Mouse (Mus musculus): ENCODE measurements at regions not wholly inside any gene's neighbourhood (a gene's known extent, or its start where the extent isn't known, plus 50 kb on each side); places are given as distances from the start of the nearest gene placed in this dataset.

DNA sequence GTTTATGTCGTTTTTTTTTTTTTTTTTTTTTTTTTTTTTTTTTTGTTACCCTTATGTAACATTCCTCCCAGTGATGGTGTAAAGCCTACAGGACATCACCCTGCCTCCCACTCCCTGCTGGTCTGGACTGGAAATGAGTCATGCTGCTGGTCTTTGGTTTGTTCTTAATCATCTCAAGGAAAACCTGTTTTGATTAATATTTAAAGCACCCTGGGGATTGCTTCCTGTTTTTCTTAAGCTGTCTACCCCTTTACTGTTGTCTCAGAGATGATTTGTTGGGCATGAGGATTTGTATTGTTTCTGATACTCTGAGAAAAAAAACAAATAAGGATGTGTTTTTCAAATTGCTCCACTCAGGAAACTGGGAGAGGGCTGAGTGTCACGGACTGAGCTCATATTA lies 139.4 kb upstream of the Adgrl4 start:
- ATAC-seq (ENCODE audit: low read depth): no peak
- Histone ChIP-seq H3K27me3 (no peaks in the 10 kb centered on the region), H3K4me3 (no peak overlapping the region), H3K4me2 (no peak overlapping the region), H3K4me1 (replicated peaks) (peaks cover 8% of the 10 kb centered on the region; the same call in 1 of the 2 replicates), H3K36me3 (no peaks in the 10 kb centered on the region), H3K27ac (replicated peaks) (no peak overlapping the region), H3K9ac (no peak overlapping the region), H3K9me3 (no peaks in the 10 kb centered on the region)
- WGBS: 69% methylated on average over 2 of the region's 2 CpGs

DNA sequence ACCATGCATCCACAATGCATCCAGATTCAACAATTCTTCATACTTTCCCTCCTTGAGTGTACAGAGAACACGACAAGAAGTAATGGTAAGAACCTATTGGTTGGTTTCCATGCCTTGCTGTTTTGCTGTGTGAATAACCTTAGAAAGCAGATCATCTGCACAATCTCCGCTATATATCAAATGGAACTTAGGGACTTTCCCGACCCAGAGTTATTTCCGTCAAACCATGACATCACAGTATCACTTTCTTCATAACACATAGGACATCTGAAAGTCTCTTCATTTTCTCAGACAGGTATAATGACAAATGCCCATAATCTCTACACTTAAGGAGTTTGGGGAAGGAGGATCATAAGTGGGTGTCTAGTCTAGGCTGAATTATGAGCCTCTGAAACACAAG lies 132.3 kb upstream of the Adgrl4 start:
- no peak overlapping the region for H3K9ac ChIP-seq
- WGBS: 92% methylated on average over 4 of the region's 4 CpGs
- H3K4me1 ChIP-seq (replicated peaks): no peaks in the 10 kb centered on the region
- no peak overlapping the region for H3K4me3 ChIP-seq
- no peak for ATAC-seq (ENCODE audit: low read depth)
- no peak overlapping the region for H3K27ac ChIP-seq (replicated peaks)
- H3K4me2 ChIP-seq: no peak overlapping the region
- H3K27me3 ChIP-seq: no peaks in the 10 kb centered on the region
- no peaks in the 10 kb centered on the region for H3K36me3 ChIP-seq
- H3K9me3 ChIP-seq: no peaks in the 10 kb centered on the region

DNA sequence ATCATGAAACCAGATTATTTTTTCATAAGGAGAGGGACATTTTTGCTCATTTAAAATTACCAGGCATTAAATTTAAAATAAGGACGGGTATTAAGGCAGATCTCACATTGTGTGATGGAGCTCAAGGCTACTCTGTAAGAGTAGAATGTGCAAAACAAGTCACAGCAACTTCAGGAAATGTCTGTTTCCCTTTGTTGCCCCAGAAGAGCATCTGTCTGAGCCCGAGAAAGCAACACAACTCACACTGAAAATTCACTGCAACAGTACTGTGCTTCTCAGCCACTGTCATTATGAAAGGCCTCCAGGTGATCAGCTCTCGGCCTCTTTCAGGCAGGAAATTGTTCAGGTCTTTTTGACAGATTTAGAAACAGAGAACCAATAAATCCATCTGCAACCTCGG lies 129.7 kb upstream of the Adgrl4 start:
- WGBS: 57% methylated on average over 4 of the region's 4 CpGs
- Histone ChIP-seq H3K27me3 (no peaks in the 10 kb centered on the region), H3K4me2 (no peak overlapping the region), H3K9ac (no peak overlapping the region), H3K4me1 (replicated peaks) (no peaks in the 10 kb centered on the region), H3K36me3 (no peaks in the 10 kb centered on the region), H3K27ac (replicated peaks) (no peak overlapping the region), H3K4me3 (no peak overlapping the region), H3K9me3 (no peaks in the 10 kb centered on the region)
- no peak for ATAC-seq (ENCODE audit: low read depth)

DNA sequence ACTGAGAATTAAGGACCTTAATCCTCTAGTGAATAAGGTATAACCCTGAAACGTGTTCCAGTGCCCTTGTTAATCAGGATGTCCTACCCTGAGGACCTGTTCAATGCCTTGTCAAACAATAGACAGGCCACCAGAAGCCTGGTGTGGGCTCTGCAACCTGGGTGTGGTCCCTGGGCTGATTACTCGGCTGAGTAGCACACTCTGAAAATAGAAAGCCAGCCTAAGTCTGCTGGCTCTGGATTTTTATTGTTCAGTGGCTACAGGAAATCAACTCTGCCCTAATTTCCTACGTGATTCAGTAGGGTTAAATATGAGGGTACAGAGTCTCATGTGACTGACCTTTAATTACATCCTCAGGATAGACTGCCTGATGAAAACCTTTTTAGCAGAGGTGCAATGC lies 113.9 kb upstream of the Adgrl4 start:
- no peaks in the 10 kb centered on the region; the same call in 1 of the 2 replicates for H3K27me3 ChIP-seq
- WGBS: 43% methylated on average over 3 of the region's 3 CpGs

DNA sequence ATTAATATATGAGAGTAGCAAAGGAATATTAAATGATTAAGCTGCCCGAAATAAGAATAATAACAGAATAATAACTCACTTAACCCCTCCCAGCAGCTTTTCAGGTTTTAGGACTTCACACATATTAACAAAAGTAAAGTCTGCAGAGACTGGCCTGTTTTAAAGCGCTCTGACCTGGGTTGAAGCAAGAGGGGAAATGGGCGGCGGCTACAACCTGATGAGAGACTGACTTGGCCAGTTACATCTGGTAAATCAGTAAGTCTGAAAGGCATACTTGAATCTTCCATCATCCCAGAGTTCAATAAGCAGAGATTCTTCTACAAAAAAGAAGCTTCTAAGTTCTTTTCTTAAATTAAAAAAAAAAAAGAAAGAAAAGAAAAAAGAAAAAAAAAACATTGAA lies 107.9 kb upstream of the Adgrl4 start:
- Histone ChIP-seq H3K4me1 (replicated peaks) (peaks cover 13% of the 10 kb centered on the region), H3K27ac (replicated peaks) (no peak overlapping the region), H3K27me3 (no peaks in the 10 kb centered on the region; the same call in 1 of the 2 replicates), H3K4me2 (no peak overlapping the region), H3K4me3 (no peak overlapping the region), H3K9ac (no peak overlapping the region), H3K9me3 (no peaks in the 10 kb centered on the region), H3K36me3 (no peaks in the 10 kb centered on the region)
- WGBS: 90% methylated on average over 4 of the region's 4 CpGs
- no peak for ATAC-seq (ENCODE audit: low read depth)

More for the DNA sequence above, 113.9 kb upstream of the Adgrl4 start:
- H3K9ac ChIP-seq: no peak overlapping the region
- no peak overlapping the region for H3K4me2 ChIP-seq
- H3K4me1 ChIP-seq (replicated peaks): no peaks in the 10 kb centered on the region
- H3K4me3 ChIP-seq: no peak overlapping the region
- no peak for ATAC-seq (ENCODE audit: low read depth)
- H3K27ac ChIP-seq (replicated peaks): no peak overlapping the region
- no peaks in the 10 kb centered on the region for H3K36me3 ChIP-seq
- no peaks in the 10 kb centered on the region for H3K9me3 ChIP-seq

DNA sequence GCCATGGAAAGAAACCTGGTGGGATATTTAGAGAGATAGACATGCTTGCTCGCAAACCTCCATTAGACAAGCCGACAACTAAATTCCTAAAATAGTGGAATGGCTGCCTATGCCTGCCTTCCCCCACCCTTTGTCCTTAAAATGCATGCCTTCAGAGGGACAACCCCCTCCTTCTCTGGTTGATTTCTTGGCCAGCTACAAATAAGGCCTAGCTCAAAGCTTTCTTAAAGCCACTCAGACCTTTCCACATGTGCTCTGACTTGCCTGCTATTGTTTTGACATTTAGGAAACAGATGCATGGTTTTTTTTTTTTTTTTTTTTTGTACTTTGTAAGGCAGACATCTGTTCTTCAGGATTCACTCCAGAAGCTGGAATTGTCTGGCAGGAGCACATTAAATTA lies 105.8 kb upstream of the Adgrl4 start:
- H3K27ac ChIP-seq (replicated peaks): no peak overlapping the region
- H3K4me2 ChIP-seq: no peak overlapping the region
- no peaks in the 10 kb centered on the region for H3K27me3 ChIP-seq
- peaks cover 13% of the 10 kb centered on the region for H3K4me1 ChIP-seq (replicated peaks)
- WGBS: 80% methylated on average over 2 of the region's 2 CpGs
- no peak for ATAC-seq (ENCODE audit: low read depth)
- no peaks in the 10 kb centered on the region for H3K36me3 ChIP-seq
- no peaks in the 10 kb centered on the region for H3K9me3 ChIP-seq
- no peak overlapping the region for H3K4me3 ChIP-seq
- H3K9ac ChIP-seq: no peak overlapping the region

DNA sequence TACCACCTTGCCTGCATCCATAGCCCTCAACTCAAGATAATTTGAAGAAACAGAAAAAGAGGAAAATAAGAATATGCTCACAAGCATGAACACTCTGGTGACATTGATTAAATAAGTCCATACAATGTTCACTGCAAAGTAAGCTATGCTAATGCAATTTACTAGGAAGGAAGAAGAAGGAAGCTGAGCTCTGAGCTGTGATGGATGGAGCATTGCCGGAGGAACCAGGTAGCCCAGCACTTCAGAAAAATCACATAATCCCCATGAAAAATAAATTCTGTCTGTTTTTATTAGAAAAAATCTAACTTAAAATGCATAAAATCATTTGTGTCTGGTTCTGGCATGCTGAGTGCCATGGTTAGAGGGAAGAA lies 105.4 kb upstream of the Adgrl4 start:
- no peak for ATAC-seq (ENCODE audit: low read depth)
- WGBS: 76% methylated on average over 1 of the region's 1 CpGs
- Histone ChIP-seq H3K4me2 (no peak overlapping the region), H3K27ac (replicated peaks) (no peak overlapping the region), H3K36me3 (no peaks in the 10 kb centered on the region), H3K4me3 (no peak overlapping the region), H3K27me3 (no peaks in the 10 kb centered on the region), H3K9ac (no peak overlapping the region), H3K9me3 (no peaks in the 10 kb centered on the region), H3K4me1 (replicated peaks) (peaks cover 13% of the 10 kb centered on the region)

DNA sequence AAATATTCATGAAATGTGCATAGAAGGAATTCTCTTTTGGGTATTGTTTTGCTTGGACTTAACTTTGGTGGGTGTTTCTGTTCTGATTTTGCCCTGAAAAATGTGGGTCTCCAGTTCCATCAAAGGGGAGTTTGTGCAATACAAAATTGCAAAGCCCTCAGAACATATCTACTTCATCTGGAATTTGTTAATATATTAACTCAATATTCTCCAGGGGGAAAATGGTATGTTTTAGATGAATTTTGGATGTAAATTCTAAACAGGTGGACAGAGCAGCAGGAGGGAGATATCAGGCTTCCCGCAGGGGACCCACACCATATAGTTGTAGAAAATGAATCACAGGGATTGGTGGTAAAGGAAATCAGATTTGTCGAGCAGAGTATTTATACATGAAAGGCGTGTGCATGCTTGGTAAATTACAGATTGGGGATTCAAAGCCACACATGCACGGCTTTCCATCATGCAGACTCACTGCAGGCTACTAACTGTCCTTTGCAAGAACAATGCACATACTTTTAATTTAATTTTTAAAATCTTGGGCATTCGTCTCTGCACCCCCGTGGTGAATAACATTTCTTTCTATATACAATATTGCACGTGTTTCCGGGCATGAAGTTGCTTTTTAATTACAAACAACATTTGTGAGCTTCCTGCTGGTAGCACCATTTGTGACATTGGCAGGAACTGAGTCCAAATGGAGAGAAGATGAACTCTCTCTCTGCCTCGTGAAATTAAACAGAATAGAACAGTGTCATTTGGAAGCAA lies 104.8 kb upstream of the Adgrl4 start:
- Histone ChIP-seq H3K4me1 (replicated peaks) (peaks cover 13% of the 10 kb centered on the region), H3K4me3 (no peak overlapping the region), H3K27me3 (no peaks in the 10 kb centered on the region), H3K36me3 (no peaks in the 10 kb centered on the region), H3K9me3 (no peaks in the 10 kb centered on the region), H3K4me2 (no peak overlapping the region), H3K9ac (no peak overlapping the region), H3K27ac (replicated peaks) (no peak overlapping the region)
- WGBS: 68% methylated on average over 9 of the region's 9 CpGs
- no peak for ATAC-seq (ENCODE audit: low read depth)

DNA sequence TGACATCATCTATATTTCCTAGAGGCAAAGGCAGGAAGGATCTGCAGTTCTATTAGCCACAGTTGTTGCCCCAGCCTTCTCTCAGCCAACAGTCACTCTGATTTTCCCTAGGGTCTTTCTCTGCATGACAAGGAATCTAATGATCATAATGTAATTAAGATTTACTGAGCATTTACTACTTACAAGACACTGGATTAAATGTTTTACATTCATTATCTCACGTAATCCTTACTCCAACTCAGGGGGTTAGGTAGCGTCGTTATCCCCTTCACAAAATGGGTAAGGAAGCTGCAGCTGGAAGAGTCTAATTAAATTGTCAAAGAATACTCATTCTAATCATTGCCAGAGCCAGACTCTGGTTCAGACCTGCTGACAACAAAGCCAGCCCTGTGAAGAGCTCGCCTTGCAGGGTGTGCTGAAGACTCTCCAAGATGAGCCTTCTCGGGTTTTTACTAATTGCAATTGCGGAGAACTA lies 103.8 kb upstream of the Adgrl4 start:
- Histone ChIP-seq H3K4me1 (replicated peaks) (peaks cover 13% of the 10 kb centered on the region), H3K4me3 (no peak overlapping the region), H3K9me3 (no peaks in the 10 kb centered on the region), H3K4me2 (0 out of 2 replicates have a peak overlapping the region, but pooled peaks have one; percentile 0), H3K27ac (replicated peaks) (0 out of 2 replicates have a peak overlapping the region, but pooled peaks have one; percentile 42), H3K36me3 (no peaks in the 10 kb centered on the region), H3K27me3 (no peaks in the 10 kb centered on the region), H3K9ac (no peak overlapping the region)
- 35% methylated on average over 6 of the region's 6 CpGs for WGBS
- peak; percentile 86 for ATAC-seq (ENCODE audit: low read depth)

DNA sequence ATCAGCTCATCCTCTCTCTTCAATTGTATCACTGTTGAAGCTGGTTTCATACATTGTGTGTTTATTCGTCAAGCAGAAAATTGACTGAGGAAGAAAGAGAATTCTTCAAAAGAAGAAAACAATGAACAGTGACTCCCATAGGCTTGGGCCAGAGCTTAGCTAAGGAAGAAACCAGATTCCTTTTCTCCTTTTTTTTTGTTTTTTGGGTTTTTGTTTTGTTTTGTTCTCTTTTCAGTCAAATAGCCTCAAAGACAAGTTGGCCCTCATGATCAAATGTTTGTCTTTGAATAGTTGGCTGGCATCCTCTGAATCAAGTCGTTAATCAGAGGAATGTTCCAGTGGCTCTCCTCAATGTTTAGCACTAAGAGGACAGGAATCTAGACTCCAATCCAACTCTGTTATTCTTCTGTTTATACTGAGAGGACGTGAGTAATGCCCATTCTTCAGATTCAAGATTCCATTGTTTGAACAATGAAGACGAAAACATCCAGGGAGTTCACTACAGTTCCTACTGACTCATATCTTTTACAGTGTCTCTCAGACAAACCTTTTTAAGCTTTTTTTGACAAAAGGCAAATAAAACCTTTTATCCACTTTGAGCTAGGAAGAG lies 86.1 kb upstream of the Adgrl4 start:
- H3K9ac ChIP-seq: no peak overlapping the region
- no peaks in the 10 kb centered on the region for H3K9me3 ChIP-seq
- H3K27ac ChIP-seq (replicated peaks): no peak overlapping the region
- H3K4me1 ChIP-seq (replicated peaks): no peaks in the 10 kb centered on the region
- ATAC-seq (ENCODE audit: low read depth): no peak
- no peak overlapping the region for H3K4me3 ChIP-seq
- 53% methylated on average over 4 of the region's 4 CpGs for WGBS
- H3K27me3 ChIP-seq: no peaks in the 10 kb centered on the region
- H3K4me2 ChIP-seq: no peak overlapping the region
- H3K36me3 ChIP-seq: no peaks in the 10 kb centered on the region

DNA sequence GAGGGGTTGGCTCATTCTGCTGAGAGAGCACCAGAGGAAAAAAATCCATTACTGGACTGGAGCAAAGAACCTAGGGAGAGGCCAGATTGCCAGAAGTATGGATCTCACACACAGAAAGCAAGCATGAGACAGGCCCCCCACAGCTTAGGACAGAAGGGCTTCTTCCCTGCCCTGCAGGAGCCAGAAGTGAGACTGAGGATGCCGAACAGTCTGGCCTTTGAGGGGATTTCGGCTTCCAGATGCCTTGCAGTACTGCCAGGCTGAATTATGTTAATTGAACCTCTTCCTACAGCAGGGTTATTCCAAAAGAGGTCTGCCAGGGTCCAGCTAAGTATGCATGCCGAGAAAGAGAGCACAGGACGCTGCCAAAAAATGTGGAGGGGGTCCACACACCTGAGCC lies 71.4 kb upstream of the Adgrl4 start:
- ATAC-seq (ENCODE audit: low read depth): peak; percentile 69
- H3K27ac ChIP-seq (replicated peaks): no peak overlapping the region
- no peak overlapping the region for H3K4me2 ChIP-seq
- peaks cover 6% of the 10 kb centered on the region for H3K4me1 ChIP-seq (replicated peaks)
- no peaks in the 10 kb centered on the region for H3K36me3 ChIP-seq
- no peaks in the 10 kb centered on the region for H3K9me3 ChIP-seq
- no peak overlapping the region for H3K9ac ChIP-seq
- WGBS: 27% methylated on average over 4 of the region's 4 CpGs
- H3K27me3 ChIP-seq: no peaks in the 10 kb centered on the region
- no peak overlapping the region for H3K4me3 ChIP-seq

DNA sequence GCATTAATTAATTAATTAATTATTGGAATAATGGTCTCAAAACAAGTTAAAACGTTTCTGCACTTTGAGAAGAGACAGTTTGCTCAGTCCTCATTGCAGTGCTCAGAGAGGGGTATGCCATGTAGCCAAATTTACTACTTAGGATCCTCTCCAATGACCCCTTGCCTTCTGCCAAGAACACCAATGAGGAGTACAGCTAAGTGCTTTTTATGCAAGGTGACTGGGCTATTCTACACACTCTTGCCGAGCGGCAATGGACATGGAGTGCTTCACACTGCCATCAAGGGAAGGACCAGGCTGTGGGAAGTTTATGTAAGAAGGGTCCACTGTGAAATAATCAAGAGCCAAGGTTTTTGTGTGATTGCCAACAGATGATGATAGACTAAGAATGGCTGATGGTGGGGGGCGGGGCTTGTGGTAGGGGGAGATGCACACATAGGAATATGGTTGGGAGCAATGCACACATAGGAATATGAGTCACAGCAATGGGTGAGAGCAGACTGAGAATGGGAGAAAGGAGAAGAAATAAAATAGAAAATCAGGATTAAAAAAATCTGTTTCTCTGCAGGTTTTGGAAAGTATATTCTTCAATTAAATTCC lies 70.9 kb upstream of the Adgrl4 start:
- Histone ChIP-seq H3K4me1 (replicated peaks) (peaks cover 6% of the 10 kb centered on the region), H3K9ac (no peak overlapping the region), H3K9me3 (no peaks in the 10 kb centered on the region), H3K27me3 (no peaks in the 10 kb centered on the region), H3K4me2 (no peak overlapping the region), H3K27ac (replicated peaks) (no peak overlapping the region), H3K4me3 (no peak overlapping the region), H3K36me3 (no peaks in the 10 kb centered on the region)
- peak; percentile 59; the same call in 1 of the 2 replicates for ATAC-seq (ENCODE audit: low read depth)
- WGBS: 69% methylated on average over 4 of the region's 4 CpGs

All from neural tube, embryonic 13.5 days (tissue).